Mouse (Mus musculus) R1 (cell line): Measurements from ENCODE around the gene Nhlrc2.

Source experiments
- DNase-seq: peaks from one replicate; pipeline ENCODE4 v3.0.0-alpha.2; 2018; ENCODE audit warnings: low read depth, low spot score

Gene Nhlrc2

GRCm38 (mm10) chr19:56621876-56622275 lies 73.8 kb downstream of the Nhlrc2 start:
- no peak for DNase-seq

- DNase-seq: no peak
Measured at GRCm38 (mm10) chr19:56627881-56628472, 79.9 kb downstream of the Nhlrc2 start.

DNA sequence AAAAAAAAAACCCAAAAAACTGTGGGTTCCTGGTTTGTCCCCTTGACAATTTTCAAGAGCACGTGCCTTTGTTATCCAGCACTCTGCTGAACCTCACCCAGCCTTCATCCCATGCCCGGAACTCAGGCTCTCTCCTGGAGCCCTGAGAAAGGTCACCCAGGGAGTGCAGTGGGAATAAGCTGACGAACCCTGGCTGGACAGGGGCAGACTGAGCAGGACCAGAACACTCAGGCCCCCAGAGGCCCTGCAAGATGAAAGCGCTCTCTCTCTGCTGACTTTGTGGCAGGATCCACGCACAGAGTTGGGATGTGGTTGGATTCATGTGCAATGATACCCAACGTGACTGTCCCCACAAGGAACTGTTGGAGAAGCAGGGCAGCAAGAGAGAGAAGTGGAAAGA lies 81.6 kb downstream of the Nhlrc2 start:
- DNase-seq: no peak

DNA sequence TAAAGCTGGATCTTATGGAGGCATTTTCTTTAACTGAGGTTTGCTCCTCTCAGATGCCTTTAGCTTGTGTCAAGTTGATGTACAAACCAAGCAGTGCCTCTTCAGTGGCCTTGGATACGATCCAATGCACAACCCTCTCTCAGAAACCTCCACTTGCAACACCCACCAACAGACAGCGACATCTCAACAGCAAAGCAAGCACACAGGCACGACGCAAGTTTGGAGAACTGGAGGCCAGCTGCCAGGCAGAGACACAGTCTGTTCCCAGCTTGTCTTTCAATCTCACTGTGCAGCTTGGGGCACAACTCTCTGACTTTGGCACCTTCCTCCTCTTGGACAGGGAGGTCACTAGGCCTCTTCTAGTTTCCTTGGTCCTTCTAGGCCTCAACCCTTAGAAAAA lies 83.0 kb downstream of the Nhlrc2 start:
- DNase-seq: no peak

- DNase-seq: no peak
Measured at GRCm38 (mm10) chr19:56631451-56631901, 83.4 kb downstream of the Nhlrc2 start.

- DNase-seq: peak; percentile 26
Measured at GRCm38 (mm10) chr19:56637035-56637683, 89.1 kb downstream of the Nhlrc2 start.

DNA sequence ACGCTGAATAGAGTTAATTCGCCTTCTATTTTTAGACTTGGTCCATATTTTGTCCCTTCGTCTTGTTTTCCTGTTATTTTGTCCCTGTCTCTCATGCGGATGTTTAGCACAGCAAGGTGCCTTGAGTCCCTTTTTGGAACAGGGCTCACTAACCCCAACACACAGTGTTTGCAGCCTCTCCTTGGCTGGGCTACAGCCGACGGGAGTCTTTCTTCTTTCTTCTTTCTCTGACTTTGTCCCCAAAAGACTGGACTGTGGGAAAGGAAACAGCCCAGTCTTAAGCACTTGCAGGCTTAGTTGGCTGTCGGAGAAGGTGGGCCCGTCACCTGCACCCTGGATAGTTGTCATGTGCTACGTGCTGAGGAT lies 89.6 kb downstream of the Nhlrc2 start:
- no peak for DNase-seq

DNA sequence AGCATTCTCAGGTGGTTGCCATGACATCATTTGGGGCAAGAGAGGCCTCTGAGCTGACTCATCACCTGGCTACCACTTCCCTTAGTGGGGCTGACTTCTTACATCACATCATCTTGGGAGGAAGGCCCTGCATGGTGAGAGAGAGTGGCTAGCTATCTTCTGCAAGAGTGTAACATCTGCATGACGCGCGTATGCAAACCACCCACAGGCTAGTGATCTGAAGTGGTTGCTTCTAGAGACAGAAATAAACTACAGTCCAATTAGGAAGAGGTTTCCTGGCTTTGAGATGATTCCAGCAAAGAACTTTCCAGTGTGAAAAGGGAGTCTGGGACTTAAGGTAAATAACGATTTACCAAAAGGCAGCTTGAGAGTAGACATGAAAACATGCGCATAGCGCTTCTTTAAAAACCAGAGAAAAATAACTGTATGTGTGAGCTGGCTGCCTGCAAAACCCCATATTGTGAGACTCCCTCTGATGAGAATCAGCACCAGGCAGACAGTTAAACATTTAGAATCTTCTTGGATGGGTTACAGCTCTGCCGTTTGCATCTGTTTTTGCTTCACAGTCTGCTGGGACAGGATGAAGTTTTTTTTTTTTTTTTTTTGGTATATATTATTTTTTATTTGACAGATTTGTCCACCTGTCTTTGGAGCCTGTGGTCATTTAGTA lies 99.5 kb downstream of the Nhlrc2 start:
- no peak for DNase-seq

DNA sequence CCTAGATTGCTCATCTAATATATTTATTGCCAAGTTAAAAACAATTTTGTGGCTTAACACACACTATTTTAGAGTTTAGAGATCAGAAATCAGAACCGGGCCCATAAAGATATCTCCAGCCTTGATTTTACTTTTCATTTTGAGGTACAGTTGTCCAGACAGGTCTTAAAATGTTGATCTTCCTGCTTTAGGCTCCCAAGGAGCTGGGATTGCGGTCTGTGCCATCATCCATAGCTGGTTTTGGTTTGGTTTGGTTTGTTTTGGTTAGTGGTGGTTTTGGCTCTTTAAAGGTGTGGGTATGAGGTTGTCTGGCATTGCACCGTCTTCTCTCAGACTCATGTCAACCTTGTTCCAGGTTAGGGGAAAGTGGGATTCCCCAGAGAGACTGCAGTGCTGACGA lies 103.2 kb downstream of the Nhlrc2 start:
- DNase-seq: no peak

- DNase-seq: peak; percentile 53
Measured at GRCm38 (mm10) chr19:56652034-56652962, 104.2 kb downstream of the Nhlrc2 start.
